Mouse (Mus musculus) intestine, postnatal 0 days (tissue): ENCODE measurements around the gene 9530053A07Rik. TPM values are rescaled to one million over a fixed set of nuclear protein-coding genes. Genes with fewer than 3 reads are reported as not detected.
"Not testable (repeated sequence)": the region's sequence is repeated elsewhere in the genome, so short reads cannot be mapped to it uniquely, and the experiment has no call there.

Experiments
- ATAC-seq: fragments of 200-750 bp; cut with Nextera tagmentation; 2 replicates; pipeline ENCODE4 v1.8.0; 2017; ENCODE audit warnings: mild to moderate bottlenecking, moderate TSS enrichment, moderate library complexity
- H3K27ac ChIP-seq: fragments of 300-500 bp; sonication (generic); 2 replicates; pipeline ENCODE4 v1.5.1; 2014; ENCODE audit warnings: mild to moderate bottlenecking, low read depth, low read length, moderate library complexity
- H3K27me3 ChIP-seq: fragments of 300-500 bp; sonication (generic); replicated peaks from 2 replicates; pipeline ENCODE4 v1.6.1; 2014; ENCODE audit warnings: low read length, mixed read lengths; ENCODE audit not compliant: control insufficient read depth, insufficient read depth
- H3K36me3 ChIP-seq: fragments of 300-500 bp; sonication (generic); 2 replicates; pipeline ENCODE4 v1.6.1; 2014; ENCODE audit warnings: mild to moderate bottlenecking, moderate library complexity; ENCODE audit not compliant: control insufficient read depth, insufficient read depth
- H3K4me1 ChIP-seq: fragments of 300-500 bp; sonication (generic); replicated peaks from 2 replicates; pipeline ENCODE4 v1.6.1; 2014; ENCODE audit warnings: antibody characterized with exemption, low read length, mixed read lengths; ENCODE audit not compliant: control insufficient read depth, insufficient read depth
- H3K4me2 ChIP-seq: fragments of 300-500 bp; sonication (generic); replicated peaks from 2 replicates; pipeline ENCODE4 v1.6.1; 2014; ENCODE audit warnings: low read depth, mild to moderate bottlenecking, moderate library complexity
- H3K4me3 ChIP-seq: fragments of 300-500 bp; sonication (generic); 2 replicates; pipeline ENCODE4 v1.5.1; 2014; ENCODE audit warnings: low read depth, low read length
- H3K9ac ChIP-seq: fragments of 300-500 bp; sonication (generic); 2 replicates; pipeline ENCODE4 v1.6.1; 2014; ENCODE audit warnings: mild to moderate bottlenecking, low read depth, low read length
- H3K9me3 ChIP-seq: fragments of 300-500 bp; sonication (generic); 2 replicates; pipeline ENCODE4 v1.6.1; 2016; ENCODE audit warnings: mixed run types; ENCODE audit not compliant: control insufficient read depth
- CTCF ChIP-seq: sonication (generic); IDR thresholded peaks from 2 replicates; pipeline ENCODE4 v1.5.1; 2016; ENCODE audit warnings: low read depth, mild to moderate bottlenecking, control low read depth, antibody characterized with exemption, moderate library complexity
- WGBS: fragments of 180-500 bp; shearing (Covaris S2); extraction: QIAGEN DNeasy Blood & Tissue Kit; methylation state at CpG from one replicate; pipeline ENCODE4 v1.1.7; 2014; 5-methylcytosine and 5-hydroxymethylcytosine counted together
- polyA plus RNA-seq: library from polyadenylated mRNA; unstranded; fragments of >200 nt; fragmentation: Nextera tagmentation; extraction: Ambion mirVana; gene quantifications from 2 replicates; pipeline ENCODE4 v1.2.1, GENCODE M21; 2015

Gene 9530053A07Rik
- polyA plus RNA-seq, 1 experiment from 2014 or later: 2.4 TPM

DNA sequence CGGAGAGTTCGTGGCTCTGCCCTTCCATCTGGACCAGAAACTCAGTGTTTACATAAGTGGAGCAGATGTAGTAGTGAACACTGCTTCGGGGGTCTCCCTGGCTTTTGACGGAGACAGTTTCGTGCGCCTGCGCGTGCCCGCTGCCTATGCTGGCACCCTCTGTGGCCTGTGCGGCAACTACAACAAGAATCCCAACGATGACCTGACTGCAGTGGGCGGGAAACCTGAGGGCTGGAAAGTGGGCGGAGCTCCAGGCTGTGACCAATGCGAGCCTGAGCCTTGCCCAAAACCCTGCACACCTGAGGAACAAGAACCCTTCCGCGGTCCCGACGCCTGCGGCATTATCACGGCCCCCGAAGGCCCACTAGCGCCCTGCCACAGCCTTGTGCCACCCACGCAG, 24.6 kb upstream of the 9530053A07Rik start:
- no peak overlapping the region for H3K4me3 ChIP-seq
- no peak overlapping the region for H3K9ac ChIP-seq
- no peaks in the 10 kb centered on the region for H3K4me1 ChIP-seq
- peak overlapping the region; percentile 55 for H3K4me2 ChIP-seq
- H3K9me3 ChIP-seq: no peaks in the 10 kb centered on the region
- no peaks in the 10 kb centered on the region for H3K36me3 ChIP-seq
- 4% methylated on average over 23 of the region's 23 CpGs for WGBS
- H3K27me3 ChIP-seq: no peaks in the 10 kb centered on the region
- TF ChIP-seq CTCF: peak; percentile 53
- no peak overlapping the region for H3K27ac ChIP-seq
- peak; percentile 50 for ATAC-seq

DNA sequence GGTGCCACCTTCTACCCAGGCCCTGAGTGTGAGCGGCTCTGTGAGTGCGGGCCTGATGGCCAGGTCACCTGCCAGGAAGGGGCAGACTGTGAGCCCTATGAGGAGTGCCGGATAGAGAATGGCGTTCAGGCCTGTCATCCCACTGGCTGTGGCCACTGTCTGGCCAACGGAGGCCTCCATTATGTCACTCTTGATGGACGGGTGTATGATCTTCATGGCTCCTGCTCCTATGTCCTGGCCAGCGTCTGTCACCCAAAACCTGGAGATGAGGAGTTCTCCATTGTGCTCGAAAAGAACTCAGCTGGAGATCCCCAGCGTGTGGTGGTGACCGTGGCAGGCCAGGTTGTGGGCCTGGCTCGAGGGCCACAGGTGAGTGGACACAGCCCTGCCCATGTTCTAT, 23.0 kb upstream of the 9530053A07Rik start:
- no peak for TF ChIP-seq CTCF
- Histone ChIP-seq H3K4me2 (no peak overlapping the region), H3K4me1 (no peaks in the 10 kb centered on the region), H3K9me3 (no peaks in the 10 kb centered on the region), H3K36me3 (no peaks in the 10 kb centered on the region), H3K4me3 (no peak overlapping the region), H3K27me3 (no peaks in the 10 kb centered on the region), H3K9ac (no peak overlapping the region), H3K27ac (no peak overlapping the region)
- no peak for ATAC-seq
- 96% methylated on average over 11 of the region's 11 CpGs for WGBS

DNA sequence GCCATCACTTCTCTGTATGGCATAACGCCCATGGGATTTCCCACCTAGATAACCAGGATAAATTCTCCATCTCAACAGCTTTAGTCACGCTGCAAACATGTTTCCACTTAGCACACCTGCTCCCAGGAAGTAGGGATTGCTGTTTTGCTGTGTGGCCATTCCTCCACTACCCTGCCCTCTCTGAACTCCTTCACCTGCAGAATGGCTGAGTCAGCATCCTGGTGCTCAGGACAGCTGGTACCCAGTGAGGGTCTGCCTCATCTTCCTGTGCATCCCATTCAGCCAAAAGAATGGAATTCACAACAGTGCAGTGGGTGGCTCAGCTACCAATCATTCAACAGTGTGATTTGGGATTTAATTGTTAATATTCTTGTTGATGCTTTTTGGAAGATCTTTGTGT, 14.6 kb upstream of the 9530053A07Rik start:
- 74% methylated on average over 2 of the region's 2 CpGs for WGBS
- H3K36me3 ChIP-seq: no peaks in the 10 kb centered on the region
- no peak overlapping the region for H3K9ac ChIP-seq
- H3K4me2 ChIP-seq: no peak overlapping the region
- TF ChIP-seq CTCF: no peak
- no peak for ATAC-seq
- H3K27me3 ChIP-seq: no peaks in the 10 kb centered on the region
- no peaks in the 10 kb centered on the region for H3K4me1 ChIP-seq
- H3K4me3 ChIP-seq: no peak overlapping the region
- no peak overlapping the region for H3K27ac ChIP-seq
- H3K9me3 ChIP-seq: no peaks in the 10 kb centered on the region

DNA sequence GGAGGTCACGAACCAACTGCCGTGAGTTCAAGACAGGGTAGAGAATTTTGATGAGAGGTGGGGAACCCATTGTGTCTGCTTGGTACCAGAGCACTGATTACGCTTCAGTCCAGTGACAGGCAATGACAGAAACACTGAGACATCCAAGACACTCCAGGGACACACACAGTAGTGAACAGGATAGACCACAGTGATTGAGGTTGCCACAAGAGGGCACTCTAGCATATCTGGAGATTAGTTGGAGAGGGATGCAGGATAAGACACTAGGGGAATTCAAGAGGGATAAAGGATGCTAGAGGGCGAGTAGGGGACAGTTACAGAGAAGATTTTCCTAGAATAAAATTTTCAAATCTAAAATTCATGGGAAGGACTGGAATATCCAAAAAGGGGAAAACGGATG, 8.3 kb downstream of the 9530053A07Rik start:
- no peak overlapping the region for H3K4me2 ChIP-seq
- no peak for ATAC-seq
- H3K27me3 ChIP-seq: no peaks in the 10 kb centered on the region
- 56% methylated on average over 5 of the region's 5 CpGs for WGBS
- H3K9me3 ChIP-seq: no peaks in the 10 kb centered on the region
- H3K27ac ChIP-seq: no peak overlapping the region
- H3K9ac ChIP-seq: no peak overlapping the region
- no peaks in the 10 kb centered on the region for H3K4me1 ChIP-seq
- H3K4me3 ChIP-seq: no peak overlapping the region
- H3K36me3 ChIP-seq: no peaks in the 10 kb centered on the region
- TF ChIP-seq CTCF: peak; percentile 79

DNA sequence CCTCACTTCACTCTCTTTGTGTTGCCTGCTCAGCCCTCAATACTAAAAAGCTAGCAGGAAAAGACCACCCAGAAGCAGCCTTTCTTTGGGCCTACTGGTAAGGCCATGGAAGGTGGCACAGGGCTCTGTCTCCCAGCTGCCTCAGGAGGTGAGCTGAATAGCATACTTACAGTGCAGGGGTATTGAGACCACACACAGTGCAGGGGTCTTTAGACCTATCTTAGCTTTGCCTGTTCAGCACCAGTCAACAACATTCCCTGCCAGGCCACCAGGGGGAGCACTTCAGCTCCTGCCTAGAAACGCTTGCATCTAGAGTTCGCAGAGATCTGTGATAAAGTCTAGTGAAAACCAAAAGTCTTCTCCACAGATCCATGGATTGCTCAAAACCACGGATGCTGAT, 19.0 kb downstream of the 9530053A07Rik start:
- Histone ChIP-seq H3K4me1 (no peaks in the 10 kb centered on the region), H3K27ac (no peak overlapping the region), H3K36me3 (no peaks in the 10 kb centered on the region), H3K27me3 (no peaks in the 10 kb centered on the region), H3K4me3 (no peak overlapping the region), H3K4me2 (no peak overlapping the region), H3K9ac (no peak overlapping the region), H3K9me3 (no peaks in the 10 kb centered on the region)
- WGBS: 11% methylated on average over 3 of the region's 3 CpGs
- 0 out of 2 replicates have a peak, but pooled peaks have one; percentile 27 for ATAC-seq
- peak; percentile 90 for TF ChIP-seq CTCF

DNA sequence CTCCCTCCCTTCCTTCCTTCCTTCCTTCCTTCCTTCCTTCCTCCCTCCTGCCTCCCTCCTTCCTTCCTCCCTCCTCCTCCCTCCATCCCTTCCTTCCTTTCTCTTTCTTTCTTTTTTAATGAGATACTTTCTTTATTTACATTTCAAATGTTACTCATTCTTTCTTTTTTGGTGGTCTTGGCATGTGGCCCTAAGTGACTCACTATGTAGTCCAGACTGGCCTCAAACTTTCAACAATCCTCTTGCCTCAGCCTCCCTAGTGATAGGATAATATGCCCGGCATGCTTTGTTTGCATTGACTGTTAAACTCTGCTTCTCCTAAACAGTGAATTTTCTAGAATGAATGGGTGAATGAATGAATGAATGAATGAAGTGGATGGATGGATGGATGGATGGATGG, 20.6 kb downstream of the 9530053A07Rik start:
- no peak for ATAC-seq
- H3K4me3 ChIP-seq: no peak overlapping the region
- WGBS: 73% methylated on average over 1 of the region's 1 CpGs
- no peaks in the 10 kb centered on the region for H3K9me3 ChIP-seq
- no peak overlapping the region for H3K4me2 ChIP-seq
- no peak for TF ChIP-seq CTCF
- no peaks in the 10 kb centered on the region for H3K4me1 ChIP-seq
- H3K27ac ChIP-seq: no peak overlapping the region
- H3K27me3 ChIP-seq: no peaks in the 10 kb centered on the region
- no peaks in the 10 kb centered on the region for H3K36me3 ChIP-seq
- H3K9ac ChIP-seq: no peak overlapping the region

DNA sequence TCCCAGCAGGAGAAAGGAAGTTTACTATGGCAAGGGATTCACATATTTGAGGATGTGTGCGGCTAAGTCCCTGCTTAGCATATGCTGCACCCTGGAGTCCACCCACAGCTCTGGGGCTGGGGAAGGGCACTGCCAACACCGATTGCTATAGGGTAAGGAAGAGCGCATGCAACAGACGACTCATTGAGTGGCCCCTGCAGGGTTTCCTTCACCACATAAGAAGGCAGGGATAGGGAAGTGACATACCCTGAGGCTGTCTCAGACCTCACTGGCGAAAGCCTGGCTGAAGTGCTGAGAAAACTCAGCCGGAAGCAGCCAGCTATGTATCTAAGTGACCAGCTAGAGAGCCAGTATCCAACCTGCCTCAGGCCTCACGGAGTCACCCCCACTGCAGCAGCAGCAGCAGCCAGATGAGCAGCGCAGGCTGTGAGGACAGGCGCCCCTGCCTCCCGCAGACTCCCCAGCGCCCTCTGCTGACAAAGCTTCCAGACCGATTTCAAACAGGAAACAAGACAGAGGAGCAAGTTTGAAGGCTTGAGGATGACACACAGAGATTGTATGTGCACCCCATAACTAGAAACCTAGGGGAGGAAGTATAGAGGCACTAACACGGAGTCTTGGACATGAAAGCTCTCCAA, 22.4 kb downstream of the 9530053A07Rik start:
- H3K4me1 ChIP-seq: no peaks in the 10 kb centered on the region
- H3K27me3 ChIP-seq: no peaks in the 10 kb centered on the region
- 19% methylated on average over 13 of the region's 13 CpGs for WGBS
- no peak overlapping the region for H3K4me3 ChIP-seq
- no peaks in the 10 kb centered on the region for H3K9me3 ChIP-seq
- H3K27ac ChIP-seq: no peak overlapping the region
- no peak for ATAC-seq
- H3K9ac ChIP-seq: no peak overlapping the region
- no peaks in the 10 kb centered on the region for H3K36me3 ChIP-seq
- H3K4me2 ChIP-seq: no peak overlapping the region
- peak; percentile 84 for TF ChIP-seq CTCF

DNA sequence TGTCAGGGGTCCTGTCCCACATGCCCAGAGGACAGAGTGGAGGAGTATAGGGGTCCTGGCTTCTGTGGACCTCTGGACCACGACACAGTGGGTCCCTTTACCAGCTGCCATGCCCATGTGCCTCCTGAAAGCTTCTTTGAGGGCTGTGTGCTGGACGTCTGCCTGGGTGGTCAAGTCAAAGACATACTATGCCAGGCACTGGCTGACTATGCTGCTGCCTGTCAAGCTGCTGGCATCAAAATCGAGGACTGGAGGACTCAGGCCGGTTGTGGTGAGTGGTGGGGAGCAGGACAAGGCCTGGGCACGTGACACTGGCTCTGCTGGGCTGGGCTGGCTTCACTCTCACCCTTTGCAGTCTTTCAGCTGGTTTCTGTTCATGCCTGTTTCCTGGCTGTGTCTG, 24.3 kb downstream of the 9530053A07Rik start:
- WGBS: 37% methylated on average over 5 of the region's 5 CpGs
- not testable (repeated sequence) for H3K27ac ChIP-seq, H3K36me3 ChIP-seq, H3K4me1 ChIP-seq, ATAC-seq, H3K9ac ChIP-seq, H3K9me3 ChIP-seq, H3K27me3 ChIP-seq, H3K4me3 ChIP-seq, H3K4me2 ChIP-seq
